Mouse (Mus musculus) embryonic facial prominence, embryonic 14.5 days (tissue): Measurements from ENCODE around the gene Jph3. TPM values are rescaled to one million over a fixed set of nuclear protein-coding genes. Genes with fewer than 3 reads are reported as not detected.

Source experiments
- ATAC-seq: fragments of 200-750 bp; cut with Nextera tagmentation; 2 replicates; pipeline ENCODE4 v1.8.0; 2017; ENCODE audit warnings: low read depth, moderate number of reproducible peaks, moderate TSS enrichment
- DNase-seq: peaks from one replicate; pipeline ENCODE4 v3.0.0-alpha.2; 2015; ENCODE audit warnings: low spot score
- H3K27ac ChIP-seq: fragments of 300-500 bp; sonication (generic); replicated peaks from 2 replicates; pipeline ENCODE4 v1.5.1; 2014; ENCODE audit warnings: low read depth, mild to moderate bottlenecking, low read length, moderate library complexity
- H3K27me3 ChIP-seq: fragments of 300-500 bp; sonication (generic); replicated peaks from 2 replicates; pipeline ENCODE4 v1.6.1; 2014; ENCODE audit warnings: low read length; ENCODE audit not compliant: control insufficient read depth, insufficient read depth
- H3K36me3 ChIP-seq: fragments of 300-500 bp; sonication (generic); 2 replicates; pipeline ENCODE4 v1.6.1; 2014; ENCODE audit warnings: low read length, mixed read lengths; ENCODE audit not compliant: control insufficient read depth, insufficient read depth
- H3K4me1 ChIP-seq: fragments of 300-500 bp; sonication (generic); 2 replicates; pipeline ENCODE4 v1.6.1; 2014; ENCODE audit warnings: antibody characterized with exemption, low read length; ENCODE audit not compliant: control insufficient read depth, insufficient read depth
- H3K4me2 ChIP-seq: fragments of 300-500 bp; sonication (generic); 2 replicates; pipeline ENCODE4 v1.6.1; 2014; ENCODE audit warnings: low read depth, mild to moderate bottlenecking, low read length, moderate library complexity, mixed read lengths
- H3K4me3 ChIP-seq: fragments of 300-500 bp; sonication (generic); 2 replicates; pipeline ENCODE4 v1.5.1; 2014; ENCODE audit warnings: low read depth, mild to moderate bottlenecking, low read length
- H3K9ac ChIP-seq: fragments of 300-500 bp; sonication (generic); 2 replicates; pipeline ENCODE4 v1.6.1; 2014; ENCODE audit warnings: low read depth, mild to moderate bottlenecking, low read length, moderate library complexity, mixed read lengths
- H3K9me3 ChIP-seq: fragments of 300-500 bp; sonication (generic); 2 replicates; pipeline ENCODE4 v1.6.1; 2016; ENCODE audit warnings: low read length; ENCODE audit not compliant: control insufficient read depth
- WGBS: fragments of 180-500 bp; shearing (Covaris S2); extraction: QIAGEN DNeasy Blood & Tissue Kit; methylation state at CpG from one replicate; pipeline ENCODE4 v1.1.7; 2014; 5-methylcytosine and 5-hydroxymethylcytosine counted together
- polyA plus RNA-seq: library from polyadenylated mRNA; unstranded; fragments of >200 nt; fragmentation: Nextera tagmentation; extraction: Ambion mirVana; gene quantifications from 2 replicates; pipeline ENCODE4 v1.2.1, GENCODE M21; 2014

The Jph3 gene
- polyA plus RNA-seq, 1 experiment from 2014 or later: 4.0 TPM

- Histone ChIP-seq H3K4me3 (no peak overlapping the region), H3K9me3 (no peaks in the 10 kb centered on the region), H3K36me3 (peaks cover 59% of the 10 kb centered on the region; the same call in 1 of the 2 replicates), H3K27me3 (no peaks in the 10 kb centered on the region), H3K27ac (no peak overlapping the region), H3K9ac (no peak overlapping the region), H3K4me1 (no peaks in the 10 kb centered on the region), H3K4me2 (no peak overlapping the region)
- DNase-seq (no peak), ATAC-seq (no peak)
- WGBS: 92% methylated on average over 11 of the region's 11 CpGs
Observed at GRCm38 (mm10) chr8:121796406-121796805, 67.0 kb downstream of the Jph3 start.

- no peak for DNase-seq
- Histone ChIP-seq H3K27ac (no peak overlapping the region), H3K27me3 (no peaks in the 10 kb centered on the region), H3K9ac (no peak overlapping the region), H3K4me3 (no peak overlapping the region), H3K4me2 (no peak overlapping the region), H3K36me3 (peaks cover 65% of the 10 kb centered on the region), H3K4me1 (no peaks in the 10 kb centered on the region), H3K9me3 (no peaks in the 10 kb centered on the region)
- 92% methylated on average over 6 of the region's 6 CpGs for WGBS
- no peak for ATAC-seq
Observed at GRCm38 (mm10) chr8:121798401-121798800, 69.0 kb downstream of the Jph3 start.

- H3K27ac ChIP-seq: no peak overlapping the region
- H3K4me3 ChIP-seq: no peak overlapping the region
- H3K9ac ChIP-seq: no peak overlapping the region
- H3K4me1 ChIP-seq: no peaks in the 10 kb centered on the region
- H3K4me2 ChIP-seq: no peak overlapping the region
- H3K36me3 ChIP-seq: peaks cover 50% of the 10 kb centered on the region
- no peaks in the 10 kb centered on the region for H3K9me3 ChIP-seq
- no peak for DNase-seq
- 95% methylated on average over 5 of the region's 5 CpGs for WGBS
- ATAC-seq: no peak
- H3K27me3 ChIP-seq: no peaks in the 10 kb centered on the region
Observed at GRCm38 (mm10) chr8:121804829-121805228, 75.4 kb downstream of the Jph3 start.

GRCm38 (mm10) chr8:121806126-121806525 lies 76.7 kb downstream of the Jph3 start:
- Histone ChIP-seq H3K4me1 (no peaks in the 10 kb centered on the region), H3K9ac (no peak overlapping the region), H3K27me3 (no peaks in the 10 kb centered on the region), H3K9me3 (no peaks in the 10 kb centered on the region), H3K36me3 (peaks cover 42% of the 10 kb centered on the region), H3K4me2 (no peak overlapping the region), H3K4me3 (no peak overlapping the region), H3K27ac (no peak overlapping the region)
- 87% methylated on average over 13 of the region's 13 CpGs for WGBS
- no peak for ATAC-seq
- DNase-seq: no peak

- ATAC-seq (no peak), DNase-seq (no peak)
- Histone ChIP-seq H3K27ac (no peak overlapping the region), H3K27me3 (no peaks in the 10 kb centered on the region), H3K36me3 (peaks cover 50% of the 10 kb centered on the region), H3K9me3 (no peaks in the 10 kb centered on the region), H3K4me1 (no peaks in the 10 kb centered on the region), H3K9ac (no peak overlapping the region), H3K4me2 (no peak overlapping the region), H3K4me3 (no peak overlapping the region)
- 73% methylated on average over 11 of the region's 11 CpGs for whole genome bisulfite sequencing
Observed at GRCm38 (mm10) chr8:121808032-121808431, 78.6 kb downstream of the Jph3 start.

GRCm38 (mm10) chr8:121809524-121810155 lies 80.2 kb downstream of the Jph3 start:
- Histone ChIP-seq H3K9ac (no peak overlapping the region), H3K4me1 (no peaks in the 10 kb centered on the region), H3K4me2 (no peak overlapping the region), H3K27ac (no peak overlapping the region), H3K27me3 (no peaks in the 10 kb centered on the region), H3K4me3 (no peak overlapping the region), H3K9me3 (no peaks in the 10 kb centered on the region), H3K36me3 (peaks cover 43% of the 10 kb centered on the region)
- ATAC-seq: no peak
- no peak for DNase-seq
- 91% methylated on average over 11 of the region's 11 CpGs for whole genome bisulfite sequencing

- Histone ChIP-seq H3K4me2 (no peak overlapping the region), H3K27ac (no peak overlapping the region), H3K36me3 (peaks cover 33% of the 10 kb centered on the region), H3K9ac (no peak overlapping the region), H3K4me1 (no peaks in the 10 kb centered on the region), H3K27me3 (no peaks in the 10 kb centered on the region), H3K9me3 (no peaks in the 10 kb centered on the region), H3K4me3 (no peak overlapping the region)
- DNase-seq (no peak), ATAC-seq (no peak)
- 95% methylated on average over 3 of the region's 3 CpGs for whole genome bisulfite sequencing
Observed at GRCm38 (mm10) chr8:121811502-121811901, 82.1 kb downstream of the Jph3 start.

GRCm38 (mm10) chr8:121811931-121812570 lies 82.6 kb downstream of the Jph3 start:
- DNase-seq: no peak
- ATAC-seq: no peak
- WGBS: 94% methylated on average over 12 of the region's 12 CpGs
- Histone ChIP-seq H3K27ac (no peak overlapping the region), H3K36me3 (peaks cover 33% of the 10 kb centered on the region), H3K27me3 (no peaks in the 10 kb centered on the region), H3K4me3 (no peak overlapping the region), H3K9me3 (no peaks in the 10 kb centered on the region), H3K4me1 (no peaks in the 10 kb centered on the region), H3K4me2 (no peak overlapping the region), H3K9ac (no peak overlapping the region)

GRCm38 (mm10) chr8:121818226-121818625 lies 88.8 kb downstream of the Jph3 start:
- Histone ChIP-seq H3K4me1 (no peaks in the 10 kb centered on the region), H3K4me3 (no peak overlapping the region), H3K9ac (no peak overlapping the region), H3K36me3 (peaks cover 37% of the 10 kb centered on the region), H3K9me3 (no peaks in the 10 kb centered on the region), H3K4me2 (no peak overlapping the region), H3K27me3 (no peaks in the 10 kb centered on the region), H3K27ac (no peak overlapping the region)
- ATAC-seq: no peak
- no peak for DNase-seq
- WGBS: 78% methylated on average over 7 of the region's 7 CpGs
